Mouse (Mus musculus) layer of hippocampus, adult 6 months (tissue): ENCODE results near the gene Pnpla8. TPM values are rescaled to one million over a fixed set of nuclear protein-coding genes. Genes with fewer than 3 reads are reported as not detected.

Source experiments
- long read RNA-seq, 2 experiments: library from polyadenylated mRNA; unstranded; transcript quantifications; one replicate each; pipeline ENCODE4 v2.0.0; 2019 to 2020
- microRNA-seq: library from miRNA; unstranded; fragments of <30 nt; microRNA quantifications from one replicate; pipeline ENCODE4 v1.2.0, GENCODE M21; 2020
- polyA plus RNA-seq: library from polyadenylated mRNA; unstranded; fragments of <200 nt; fragmentation: Nextera tagmentation; gene quantifications from 2 replicates; pipeline ENCODE4 v1.2.3, GENCODE M21; 2021

The Pnpla8 gene
- 70.9 and 84.0 TPM in 2 replicates for polyA plus RNA-seq
- long read RNA-seq, experiment 1, full-length matches to known transcripts = 108 of 169 reads
- long read RNA-seq, experiment 1, partial matches to known transcripts = 41 of 169 reads
- long read RNA-seq, experiment 1, other reads (novel, unspliced or antisense) = 20 of 169 reads
- long read RNA-seq, experiment 2, full-length matches to known transcripts = 541 of 636 reads
- long read RNA-seq, experiment 2, partial matches to known transcripts = 21 of 636 reads
- long read RNA-seq, experiment 2, other reads (novel, unspliced or antisense) = 74 of 636 reads

DNA sequence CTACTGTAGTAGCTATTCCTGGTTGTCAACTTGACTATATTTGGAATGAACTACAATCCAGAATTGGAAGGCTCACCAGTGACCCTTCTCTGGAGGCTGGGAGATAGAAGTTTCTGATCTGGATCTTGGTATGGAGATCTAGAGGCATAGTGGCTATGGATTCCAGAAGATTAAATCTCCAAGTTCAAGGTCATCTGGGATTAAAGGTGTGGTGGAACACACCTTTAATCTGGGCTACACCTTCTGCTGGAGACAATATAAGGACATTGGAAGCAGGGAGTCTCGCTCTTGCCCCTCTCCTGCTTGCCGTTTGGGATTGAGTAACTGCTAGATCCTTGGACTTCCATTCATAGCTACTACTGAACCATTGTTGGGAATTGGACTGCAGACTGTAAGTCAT is at the start of gene Pnpla8:
TSS of gene Pnpla8 (plus strand) at position 301 of the 400 bp plus-strand sequence.

DNA sequence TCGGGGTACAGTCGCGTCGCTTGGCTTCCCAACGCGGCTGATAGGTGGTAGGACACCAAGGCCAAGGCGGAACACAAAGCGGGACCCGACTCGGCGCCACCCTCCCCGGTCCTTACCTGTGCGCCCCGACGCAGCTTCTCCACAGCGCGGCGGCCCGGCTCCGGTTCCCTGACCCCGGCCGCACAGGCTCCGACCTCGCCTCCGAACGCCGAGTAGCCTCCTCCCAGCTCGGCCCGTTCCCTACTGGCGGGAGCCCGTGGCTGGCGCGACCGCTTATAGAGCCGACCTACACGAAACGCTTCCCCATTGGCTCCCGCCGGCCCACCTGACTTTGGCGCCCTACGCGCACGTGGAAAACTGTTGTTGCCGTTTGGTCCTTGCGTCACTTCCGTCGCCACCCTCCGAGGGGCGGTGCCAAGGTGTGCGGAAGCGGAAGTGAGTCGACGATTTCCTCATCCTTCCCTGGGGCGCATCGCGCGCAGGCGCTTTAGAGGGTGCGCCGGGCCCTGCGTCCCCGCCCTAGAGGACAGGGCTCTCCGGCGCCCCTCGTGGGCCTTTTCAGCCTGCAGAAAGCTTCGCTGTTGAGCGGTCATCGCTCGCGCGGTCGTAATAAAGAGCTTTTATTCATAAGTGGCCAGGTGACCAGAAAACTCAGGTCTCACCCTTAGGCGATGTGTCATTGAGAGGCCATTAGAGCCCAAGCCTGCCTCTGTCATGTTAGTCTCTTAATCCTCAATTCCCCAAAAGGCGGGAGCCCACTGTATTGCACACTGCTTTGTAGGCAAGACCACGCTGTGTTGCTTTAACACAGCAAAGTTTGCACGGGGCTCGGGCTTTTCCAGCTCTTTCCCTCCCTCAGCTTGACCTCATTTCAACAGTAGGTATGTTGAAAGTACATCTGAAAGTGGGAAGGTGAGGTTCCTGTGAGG is 11.1 kb upstream of the Pnpla8 start, which contains the start of gene Dnajb9:
TSS of gene Dnajb9 (minus strand) at position 503 of the 929 bp plus-strand sequence.

DNA sequence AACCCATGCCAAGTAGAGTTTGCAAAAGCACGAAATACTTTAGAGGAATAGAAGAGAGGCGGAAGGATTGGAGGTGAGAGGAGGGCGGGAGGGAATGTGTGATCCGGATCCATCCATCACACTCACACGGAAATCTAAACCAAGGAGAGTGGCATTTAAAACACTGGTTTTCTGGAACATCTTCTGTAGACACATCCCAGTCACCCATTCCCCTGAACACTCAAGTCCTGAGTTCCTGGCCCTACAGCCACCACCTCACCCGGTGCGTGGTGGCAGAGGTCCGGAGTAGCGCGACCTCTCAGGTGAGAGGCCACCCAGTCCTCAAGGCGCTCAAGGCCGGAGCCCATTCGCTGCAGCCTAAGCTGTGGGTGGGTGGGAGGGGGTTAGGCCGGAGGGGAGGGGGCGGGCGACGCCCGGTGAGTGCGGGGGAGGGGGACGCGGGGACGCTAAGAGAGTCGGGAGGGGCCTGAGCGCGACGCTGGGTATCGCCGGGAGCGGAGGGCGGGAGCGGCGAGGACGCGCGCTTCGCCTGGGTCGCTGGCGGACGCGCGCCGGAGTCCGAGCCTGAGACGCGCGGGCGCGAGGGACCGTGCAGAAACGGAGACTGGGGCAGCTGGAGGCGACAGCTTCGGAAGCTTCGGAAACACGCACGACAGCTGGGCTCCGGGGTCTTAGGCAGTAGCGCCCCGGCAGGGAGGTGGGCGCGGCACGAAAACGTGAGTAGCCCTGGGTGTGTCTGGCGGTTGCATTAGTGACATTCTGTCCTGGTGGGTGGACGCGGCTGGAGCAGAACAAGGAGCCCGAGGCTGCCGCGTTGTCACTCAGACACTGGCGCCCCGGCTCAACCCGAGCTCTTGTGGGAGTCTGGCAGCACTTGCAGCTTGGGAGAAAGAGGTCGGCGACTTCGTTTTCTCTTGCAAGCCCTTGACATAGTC is 107.5 kb downstream of the Pnpla8 start, which contains the start of gene Nrcam:
TSS of gene Nrcam (plus strand) at position 505 of the 935 bp plus-strand sequence.

Small RNA genes lying within 50 kb of the gene (microRNA-seq; reads per million reads assigned to microRNA genes)
- 1.3 reads per million for gene Mir5627

Other genes with a start within 250 kb of the Pnpla8 start
- 45.4 and 46.6 TPM in 2 replicates for gene Dnajb9, start 11.0 kb upstream of the Pnpla8 start, polyA plus RNA-seq
- gene Nrcam, start 107.5 kb downstream of the Pnpla8 start, polyA plus RNA-seq = 129 and 136 TPM in 2 replicates